ENCODE assay signal across 26 mouse cellular contexts in genomic region chr2:70932965-70933364, GRCm38 (mm10).
DNase-seq lines count a peak whose midpoint lies in the region; ATAC-seq and TF ChIP-seq lines count a peak whose summit lies in the region.
"Had no signal": no experiment of that assay in that cellular context is flagged by ENCODE, and none has a peak within 500 bp of the region (broad histone marks: within the 10 kb centered on the region; RNA-seq: fewer than 3 reads in every experiment).

No protein-coding gene starts in this region.

- DNase-seq in spleen, postnatal 36 days (ENCODE audit: low spot score in 2 of 2): peak; percentile 52 to 61
- no peak for DNase-seq in spleen, postnatal 10 days (ENCODE audit: low spot score in 2 of 2)
- peak; percentile 47 for DNase-seq in T-cell, adult 2 months (ENCODE audit: low spot score)
- peak; percentile 64 for DNase-seq in thymus, adult 2 months
- DNase-seq in thymus, postnatal 4 days: peak; percentile 48
- DNase-seq in layer of hippocampus, postnatal 36 days: no peak
- DNase-seq in adrenal gland, postnatal 14 days: no peak
- DNase-seq: cerebellum, adult 8-10 months; cerebellum, postnatal 36 days; embryo, embryonic 11 days; gastrocnemius, postnatal 10 days; heart, adult 11 months; heart, postnatal 10 days; kidney, adult 18-20 months; kidney, postnatal 10 days; lung, postnatal 36 days had no signal

- no peak for TF ChIP-seq POLR2A in thymus, adult 2 months (IDR thresholded peaks at IDR 0.05; ENCODE audit: control insufficient read depth, extremely low read depth, insufficient read depth, low read length, poor library complexity)

- 12% methylated on average over 4 of the region's 4 CpGs for WGBS in thymus, adult 2 months

- no peak for TF ChIP-seq CTCF in thymus, adult 2 months (IDR thresholded peaks at IDR 0.05; ENCODE audit: borderline replicate concordance, control insufficient read depth, extremely low read depth, insufficient read depth, low read length, poor library complexity)

- no peaks in the 10 kb centered on the region for H3K27me3 ChIP-seq in thymus, adult 2 months (ENCODE audit: control insufficient read depth, insufficient read depth, low read length)
- H3K27me3 ChIP-seq: embryonic facial prominence, embryonic 13.5 days; heart, embryonic 12.5 days; limb, embryonic 12.5 days; lung, embryonic 15.5 days; midbrain, embryonic 13.5 days; neural tube, embryonic 13.5 days had no signal

- H3K4me3 ChIP-seq in thymus, adult 2 months (ENCODE audit: control insufficient read depth, insufficient read depth, low read length): no peak overlapping the region
- H3K4me3 ChIP-seq: embryonic facial prominence, embryonic 13.5 days; heart, embryonic 12.5 days; limb, embryonic 12.5 days; lung, embryonic 15.5 days; megakaryocyte, embryonic 14.5 days; midbrain, embryonic 13.5 days; neural tube, embryonic 13.5 days had no signal

- H3K36me3 ChIP-seq in thymus, adult 2 months (ENCODE audit: control insufficient read depth, insufficient read depth, low read length): no peaks in the 10 kb centered on the region
- H3K36me3 ChIP-seq: embryonic facial prominence, embryonic 13.5 days; heart, embryonic 12.5 days; limb, embryonic 12.5 days; lung, embryonic 15.5 days; midbrain, embryonic 13.5 days; neural tube, embryonic 13.5 days had no signal

- peak overlapping the region; percentile 74 for H3K27ac ChIP-seq in thymus, adult 2 months (ENCODE audit: control insufficient read depth, insufficient read depth, low read length)
- H3K27ac ChIP-seq: embryonic facial prominence, embryonic 13.5 days; limb, embryonic 12.5 days; liver, embryonic 14.5 days; lung, embryonic 15.5 days; midbrain, embryonic 13.5 days; neural tube, embryonic 13.5 days had no signal

- H3K4me1 ChIP-seq in thymus, adult 2 months (replicated peaks; ENCODE audit: control insufficient read depth, insufficient read depth, low read length): peaks cover 33% of the 10 kb centered on the region
- H3K4me1 ChIP-seq: limb, embryonic 12.5 days; lung, embryonic 15.5 days had no signal

- no peak for ATAC-seq in erythroblast, adult 5-6 weeks (replicated peaks; ENCODE audit: low FRiP score, poor library complexity, severe bottlenecking)
- ATAC-seq: forebrain, embryonic 14.5 days; midbrain, embryonic 13.5 days had no signal

Comparison
In these comparisons a context has a peak if more than half of its experiments do, and no peak if none do; other contexts are left out.
1. DNase-seq: peak in spleen, postnatal 36 days (2 of 2), T-cell, adult 2 months (single experiment), thymus, adult 2 months (single experiment) and thymus, postnatal 4 days (single experiment); none in spleen, postnatal 10 days (0 of 2), layer of hippocampus, postnatal 36 days (0 of 2) and adrenal gland, postnatal 14 days (single experiment).